20 mouse cellular contexts compared by ENCODE assay signal in the genomic region with DNA sequence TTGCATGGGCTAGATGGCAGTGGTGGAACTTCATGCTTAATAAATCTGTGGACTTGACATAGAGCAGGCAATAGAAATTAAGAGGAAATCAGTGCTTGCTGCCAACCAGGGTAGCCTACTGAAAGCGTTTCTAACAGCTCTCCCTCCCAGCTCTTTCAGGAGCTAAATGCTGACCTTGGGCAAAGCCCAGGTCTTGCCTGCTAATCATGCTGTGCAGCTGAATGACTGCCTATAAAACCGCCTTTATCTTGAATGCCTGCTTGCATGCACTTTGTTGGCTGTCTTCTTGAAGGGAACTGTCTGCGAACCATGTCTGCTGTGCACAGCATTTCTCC. TPM values are rescaled to one million over a fixed set of nuclear protein-coding genes. Genes with fewer than 3 reads are reported as not detected.
DNase-seq lines count a peak whose midpoint lies in the region; ATAC-seq and TF ChIP-seq lines count a peak whose summit lies in the region.
"Had no signal": no experiment of that assay in that cellular context is flagged by ENCODE, and none has a peak within 500 bp of the region (broad histone marks: within the 10 kb centered on the region; RNA-seq: fewer than 3 reads in every experiment).

No protein-coding gene starts in this region.

- no peak for TF ChIP-seq CTCF in hindbrain, postnatal 0 days (IDR thresholded peaks at IDR 0.05; ENCODE audit: low read depth)

- no peak overlapping the region for H3K27ac ChIP-seq in hindbrain, postnatal 0 days
- no peak overlapping the region for H3K27ac ChIP-seq in hindbrain, embryonic 13.5 days
- H3K27ac ChIP-seq: kidney, embryonic 15.5 days; layer of hippocampus, adult 2 months; left cerebral cortex, adult 2 months; limb, embryonic 13.5 days; liver, embryonic 15.5 days; neural tube, embryonic 12.5 days had no signal

- ATAC-seq in hindbrain, postnatal 0 days, result no peak
- no peak for ATAC-seq in hindbrain, embryonic 13.5 days (ENCODE audit: low FRiP score)
- 0 out of 2 replicates have a peak, but pooled peaks have one; percentile 39 for ATAC-seq in common myeloid progenitor, adult 5-6 weeks (replicated peaks; ENCODE audit: low read depth, poor library complexity, severe bottlenecking)
- ATAC-seq: inflammation-experienced regulatory T-cells, adult 6 months; midbrain, embryonic 16.5 days had no signal

- H3K9me3 ChIP-seq in hindbrain, postnatal 0 days (ENCODE audit: low read length), result no peaks in the 10 kb centered on the region
- no peaks in the 10 kb centered on the region for H3K9me3 ChIP-seq in hindbrain, embryonic 13.5 days
- H3K9me3 ChIP-seq: G1E; kidney, embryonic 15.5 days; limb, embryonic 13.5 days; liver, embryonic 15.5 days; neural tube, embryonic 12.5 days had no signal

- no peaks in the 10 kb centered on the region for H3K27me3 ChIP-seq in hindbrain, postnatal 0 days (ENCODE audit: insufficient read depth, low read length)
- no peaks in the 10 kb centered on the region for H3K27me3 ChIP-seq in hindbrain, embryonic 13.5 days
- H3K27me3 ChIP-seq: liver, embryonic 15.5 days; neural tube, embryonic 12.5 days had no signal

- no peak overlapping the region for H3K4me2 ChIP-seq in hindbrain, postnatal 0 days (ENCODE audit: low read depth, low read length)
- no peak overlapping the region for H3K4me2 ChIP-seq in hindbrain, embryonic 13.5 days
- H3K4me2 ChIP-seq: kidney, embryonic 15.5 days; limb, embryonic 13.5 days; liver, embryonic 15.5 days; neural tube, embryonic 12.5 days had no signal

- no peak overlapping the region for H3K4me3 ChIP-seq in hindbrain, postnatal 0 days (ENCODE audit: low read length)
- H3K4me3 ChIP-seq in hindbrain, embryonic 13.5 days, result no peak overlapping the region
- H3K4me3 ChIP-seq: kidney, embryonic 15.5 days; layer of hippocampus, adult 2 months; left cerebral cortex, adult 2 months; limb, embryonic 13.5 days; liver, embryonic 15.5 days; neural tube, embryonic 12.5 days had no signal

- no peak overlapping the region for H3K9ac ChIP-seq in hindbrain, postnatal 0 days (replicated peaks; ENCODE audit: low read length)
- H3K9ac ChIP-seq in hindbrain, embryonic 13.5 days, result no peak overlapping the region
- H3K9ac ChIP-seq: kidney, embryonic 15.5 days; limb, embryonic 13.5 days; liver, embryonic 15.5 days; neural tube, embryonic 12.5 days had no signal

- DNase-seq in embryo, embryonic 11 days, result peak; percentile 2
- DNase-seq in embryo, embryonic 9.5 days (ENCODE audit: extremely low spot score), result no peak
- DNase-seq in hindbrain, postnatal 0 days (ENCODE audit: low spot score), result peak; percentile 9
- peak; percentile 3 for DNase-seq in R1 (ENCODE audit: low read depth, low spot score)
- DNase-seq in layer of hippocampus, postnatal 10 days (ENCODE audit: low spot score in 2 of 2), result no peak
- DNase-seq: adrenal gland, postnatal 25 days; heart, postnatal 14 days; lung, postnatal 4 days; retina, postnatal 1 day had no signal

- H3K36me3 ChIP-seq in hindbrain, postnatal 0 days (ENCODE audit: insufficient read depth, low read length), result no peaks in the 10 kb centered on the region
- no peaks in the 10 kb centered on the region for H3K36me3 ChIP-seq in hindbrain, embryonic 13.5 days
- H3K36me3 ChIP-seq: G1E; kidney, embryonic 15.5 days; limb, embryonic 13.5 days; liver, embryonic 15.5 days; neural tube, embryonic 12.5 days had no signal

- no peaks in the 10 kb centered on the region for H3K4me1 ChIP-seq in hindbrain, postnatal 0 days (ENCODE audit: insufficient read depth, low read length)
- no peaks in the 10 kb centered on the region for H3K4me1 ChIP-seq in hindbrain, embryonic 13.5 days (replicated peaks)
- H3K4me1 ChIP-seq: kidney, embryonic 15.5 days; limb, embryonic 13.5 days; liver, embryonic 15.5 days; neural tube, embryonic 12.5 days had no signal

- 41% methylated on average over 3 of the region's 3 CpGs for WGBS in hindbrain, postnatal 0 days
- 50% methylated on average over 3 of the region's 3 CpGs for WGBS in hindbrain, embryonic 13.5 days

RNA-seq across cellular contexts. Expression of a gene that starts 38.0 kb away (rescaled TPM):
- 12.3 and 13.4 TPM in 2 replicates for total RNA-seq in hindbrain, postnatal 0 days (2014; rRNA removed)
- 4.2 and 4.8 TPM in 2 replicates for polyA plus RNA-seq in hindbrain, postnatal 0 days (2015; fragmentation: Nextera tagmentation; extraction: Ambion mirVana)
- polyA plus RNA-seq in hindbrain, embryonic 13.5 days (2015; fragmentation: Nextera tagmentation; extraction: Ambion mirVana), result 4.7 and 4.9 TPM in 2 replicates
- not detected in 2 replicates for total RNA-seq in common myeloid progenitor, adult 5-6 weeks (2017)
- total RNA-seq in layer of hippocampus, postnatal 10 days (2021), result 10 to 100 TPM; 10.6 to 12.5 TPM
- total RNA-seq: G1E had no signal
- polyA plus RNA-seq: G1E; inflammation-experienced regulatory T-cells, adult 6 months had no signal

Comparison
In these comparisons a context has a peak if more than half of its experiments do, and no peak if none do; other contexts are left out.
1. DNase-seq: peak in embryo, embryonic 11 days (single experiment), hindbrain, postnatal 0 days (single experiment) and R1 (single experiment); none in embryo, embryonic 9.5 days (single experiment) and layer of hippocampus, postnatal 10 days (0 of 2).
2. RNA of a gene that starts 38.0 kb away (total RNA-seq): 12.3 to 13.4 TPM in hindbrain, postnatal 0 days and 10.6 to 12.5 TPM in layer of hippocampus, postnatal 10 days; not detected in common myeloid progenitor, adult 5-6 weeks; every median in the first group is over 10 times any median in the second.